Mouse (Mus musculus) liver, embryonic 11.5 days (tissue): ENCODE results near the gene Mobp. TPM values are rescaled to one million over a fixed set of nuclear protein-coding genes. Genes with fewer than 3 reads are reported as not detected.

Experiments used
- ATAC-seq: fragments of 200-750 bp; cut with Nextera tagmentation; replicated peaks from 2 replicates; pipeline ENCODE4 v1.8.0; 2017; ENCODE audit warnings: moderate number of reproducible peaks, mild to moderate bottlenecking, moderate TSS enrichment, moderate library complexity; ENCODE audit not compliant: low FRiP score
- DNase-seq: peaks from one replicate; pipeline ENCODE4 v3.0.0-alpha.2; 2017; ENCODE audit warnings: low spot score
- H3K27ac ChIP-seq: fragments of 300-500 bp; sonication (generic); 2 replicates; pipeline ENCODE4 v1.5.1; 2014; ENCODE audit warnings: mild to moderate bottlenecking, low read depth, low read length, control low read depth
- H3K27me3 ChIP-seq: fragments of 300-500 bp; sonication (generic); replicated peaks from 2 replicates; pipeline ENCODE4 v1.6.1; 2014; ENCODE audit warnings: low read length, mixed read lengths; ENCODE audit not compliant: control insufficient read depth, insufficient read depth
- H3K36me3 ChIP-seq: fragments of 300-500 bp; sonication (generic); 2 replicates; pipeline ENCODE4 v1.6.1; 2014; ENCODE audit warnings: mild to moderate bottlenecking, low read length, moderate library complexity, mixed read lengths; ENCODE audit not compliant: control insufficient read depth, insufficient read depth
- H3K4me1 ChIP-seq: fragments of 300-500 bp; sonication (generic); replicated peaks from 2 replicates; pipeline ENCODE4 v1.6.1; 2014; ENCODE audit warnings: low read length, mixed read lengths; ENCODE audit not compliant: control insufficient read depth, insufficient read depth
- H3K4me2 ChIP-seq: fragments of 300-500 bp; sonication (generic); 2 replicates; pipeline ENCODE4 v1.6.1; 2014; ENCODE audit warnings: mild to moderate bottlenecking, control low read depth, moderate library complexity
- H3K4me3 ChIP-seq: fragments of 300-500 bp; sonication (generic); 2 replicates; pipeline ENCODE4 v1.5.1; 2014; ENCODE audit warnings: low read depth, low read length, control low read depth
- H3K9ac ChIP-seq: fragments of 300-500 bp; sonication (generic); 2 replicates; pipeline ENCODE4 v1.6.1; 2014; ENCODE audit warnings: low read depth, low read length, control low read depth
- H3K9me3 ChIP-seq: fragments of 300-500 bp; sonication (generic); 2 replicates; pipeline ENCODE4 v1.6.1; 2016; ENCODE audit warnings: low read length, inconsistent platforms, mixed read lengths; ENCODE audit not compliant: control insufficient read depth
- WGBS: fragments of 180-500 bp; shearing (Covaris S2); extraction: QIAGEN DNeasy Blood & Tissue Kit; methylation state at CpG from one replicate; pipeline ENCODE4 v1.1.7; 2014; 5-methylcytosine and 5-hydroxymethylcytosine counted together
- polyA plus RNA-seq: library from polyadenylated mRNA; unstranded; fragments of >200 nt; fragmentation: Nextera tagmentation; extraction: Ambion mirVana; gene quantifications from 2 replicates; pipeline ENCODE4 v1.2.1, GENCODE M21; 2014

Mobp gene
- polyA plus RNA-seq, 1 experiment from 2014 or later, result not detected

DNA sequence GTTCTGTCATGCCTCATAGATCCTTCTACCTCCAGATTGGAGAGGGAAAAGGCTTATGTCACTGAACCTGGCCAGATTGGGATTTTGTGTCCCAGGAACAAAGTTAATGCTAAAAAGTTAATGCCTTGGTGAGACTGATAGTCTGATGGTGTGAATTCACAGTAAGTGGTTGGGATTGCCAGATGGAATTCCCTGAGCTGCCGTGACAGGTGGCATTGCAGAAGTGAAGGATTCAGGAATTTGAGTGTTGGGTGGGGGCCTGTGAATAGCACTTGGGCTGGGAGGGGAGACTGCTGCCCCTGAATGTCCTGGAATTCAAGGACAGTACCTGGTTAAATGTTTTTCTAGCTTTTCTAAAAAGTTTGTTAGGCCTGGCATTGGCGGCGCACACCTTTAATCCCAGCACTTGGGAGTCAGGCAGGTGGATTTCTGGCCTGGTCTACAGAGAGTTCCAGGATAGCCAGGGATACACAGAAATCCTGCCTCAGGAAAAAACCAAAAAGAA, 17.7 kb upstream of the Mobp start:
- Histone ChIP-seq H3K4me3 (no peak overlapping the region), H3K4me2 (0 out of 2 replicates have a peak overlapping the region, but pooled peaks have one; percentile 4), H3K9me3 (no peaks in the 10 kb centered on the region), H3K4me1 (peaks cover 9% of the 10 kb centered on the region; the same call in 1 of the 2 replicates), H3K27ac (peak overlapping the region; percentile 2), H3K27me3 (no peaks in the 10 kb centered on the region), H3K36me3 (peaks cover 34% of the 10 kb centered on the region), H3K9ac (no peak overlapping the region)
- no peak for DNase-seq
- no peak for ATAC-seq
- 87% methylated on average over 3 of the region's 3 CpGs for WGBS

- peak; percentile 50 for ATAC-seq
- 30% methylated on average over 8 of the region's 8 CpGs for WGBS
- peak; percentile 61 for DNase-seq
Observed at GRCm38 (mm10) chr9:120132980-120133754, 16.3 kb upstream of the Mobp start.

GRCm38 (mm10) chr9:120133755-120134475, 15.6 kb upstream of the Mobp start:
- 51% methylated on average over 6 of the region's 6 CpGs for WGBS
- H3K4me2 ChIP-seq, result no peak overlapping the region
- DNase-seq, result no peak
- peak overlapping the region; percentile 21; the same call in 1 of the 2 replicates for H3K27ac ChIP-seq
- H3K4me3 ChIP-seq, result no peak overlapping the region
- peak; percentile 14; the same call in 1 of the 2 replicates for ATAC-seq
- peaks cover 29% of the 10 kb centered on the region for H3K36me3 ChIP-seq
- no peak overlapping the region for H3K9ac ChIP-seq
- H3K9me3 ChIP-seq, result no peaks in the 10 kb centered on the region
- H3K4me1 ChIP-seq, result 0 out of 2 replicates have a peak, but pooled peaks cover 5% of the 10 kb centered on the region
- H3K27me3 ChIP-seq, result no peaks in the 10 kb centered on the region

More at GRCm38 (mm10) chr9:120132980-120133754, 16.3 kb upstream of the Mobp start:
- Histone ChIP-seq H3K4me2 (no peak overlapping the region), H3K27me3 (no peaks in the 10 kb centered on the region), H3K4me1 (peaks cover 7% of the 10 kb centered on the region; the same call in 1 of the 2 replicates), H3K9ac (no peak overlapping the region), H3K9me3 (no peaks in the 10 kb centered on the region), H3K36me3 (peaks cover 34% of the 10 kb centered on the region), H3K27ac (peak overlapping the region; percentile 2; the same call in 1 of the 2 replicates), H3K4me3 (no peak overlapping the region)

- 0 out of 2 replicates have a peak, but pooled peaks cover 2% of the 10 kb centered on the region for H3K4me1 ChIP-seq
- H3K9me3 ChIP-seq, result no peaks in the 10 kb centered on the region
- no peak overlapping the region for H3K9ac ChIP-seq
- WGBS, result 84% methylated on average over 13 of the region's 13 CpGs
- ATAC-seq (no peak), DNase-seq (no peak)
- no peak overlapping the region for H3K4me3 ChIP-seq
- no peak overlapping the region for H3K4me2 ChIP-seq
- 0 out of 2 replicates have a peak overlapping the region, but pooled peaks have one; percentile 21 for H3K27ac ChIP-seq
- H3K36me3 ChIP-seq, result peaks cover 23% of the 10 kb centered on the region
- H3K27me3 ChIP-seq, result no peaks in the 10 kb centered on the region
Observed at GRCm38 (mm10) chr9:120134529-120135160, 14.9 kb upstream of the Mobp start.

DNA sequence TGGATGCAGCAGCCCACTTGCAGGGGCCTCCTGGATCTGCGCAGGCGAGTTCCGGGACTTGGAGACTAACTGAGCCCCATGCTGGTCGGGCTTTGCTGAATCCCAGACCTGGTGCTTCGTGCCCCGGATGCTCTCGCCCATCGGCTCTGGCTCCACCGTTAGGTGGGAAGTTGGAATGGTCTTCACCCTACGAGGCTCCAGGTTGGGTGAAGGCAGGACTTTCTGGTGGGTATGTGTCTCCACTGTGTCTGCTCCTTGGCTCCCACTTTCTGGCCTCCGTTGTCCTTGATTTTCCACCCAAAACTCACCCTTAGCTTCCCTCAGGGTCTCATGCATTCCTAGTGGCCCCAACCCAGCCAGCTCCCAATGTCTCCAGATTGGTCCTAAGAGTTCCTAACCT, 14.1 kb upstream of the Mobp start:
- H3K36me3 ChIP-seq, result peaks cover 17% of the 10 kb centered on the region
- H3K4me2 ChIP-seq, result no peak overlapping the region
- 0 out of 2 replicates have a peak, but pooled peaks cover under 1% of the 10 kb centered on the region for H3K4me1 ChIP-seq
- H3K27me3 ChIP-seq, result no peaks in the 10 kb centered on the region
- ATAC-seq (no peak), DNase-seq (no peak)
- H3K4me3 ChIP-seq, result no peak overlapping the region
- no peak overlapping the region for H3K9ac ChIP-seq
- 91% methylated on average over 11 of the region's 11 CpGs for WGBS
- H3K27ac ChIP-seq, result no peak overlapping the region
- H3K9me3 ChIP-seq, result no peaks in the 10 kb centered on the region

DNA sequence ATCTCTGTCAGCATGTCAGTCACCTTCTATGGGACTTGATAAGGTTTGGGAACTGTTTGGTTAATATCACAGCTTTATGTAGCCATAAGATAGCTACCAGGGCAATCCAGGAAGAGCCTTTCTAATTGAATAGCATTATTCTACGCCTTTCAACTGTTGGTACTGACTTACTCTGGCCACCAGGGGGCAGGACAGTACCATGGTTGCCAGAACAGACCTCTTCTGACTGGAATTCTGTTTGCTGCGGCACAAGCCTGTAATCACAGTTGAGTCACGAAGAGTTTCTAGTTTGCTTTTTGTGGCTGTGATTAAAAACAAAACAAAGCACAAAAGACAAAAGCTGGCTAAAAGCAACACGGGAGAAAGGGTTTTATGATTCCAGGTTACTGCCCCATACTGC, 8.9 kb upstream of the Mobp start:
- WGBS, result 14% methylated on average over 4 of the region's 4 CpGs
- Histone ChIP-seq H3K27me3 (no peaks in the 10 kb centered on the region), H3K27ac (no peak overlapping the region), H3K4me1 (no peaks in the 10 kb centered on the region), H3K4me2 (no peak overlapping the region), H3K4me3 (no peak overlapping the region), H3K9ac (no peak overlapping the region), H3K9me3 (no peaks in the 10 kb centered on the region), H3K36me3 (no peaks in the 10 kb centered on the region)
- DNase-seq (peak; percentile 57), ATAC-seq (peak; percentile 62; the same call in 1 of the 2 replicates)

GRCm38 (mm10) chr9:120144474-120144873, 5.0 kb upstream of the Mobp start:
- DNase-seq (no peak), ATAC-seq (no peak)
- Histone ChIP-seq H3K4me3 (no peak overlapping the region), H3K4me1 (no peaks in the 10 kb centered on the region), H3K36me3 (no peaks in the 10 kb centered on the region), H3K9me3 (no peaks in the 10 kb centered on the region), H3K27ac (no peak overlapping the region), H3K4me2 (no peak overlapping the region), H3K9ac (no peak overlapping the region), H3K27me3 (no peaks in the 10 kb centered on the region)
- WGBS, result 83% methylated on average over 13 of the region's 13 CpGs

GRCm38 (mm10) chr9:120151152-120151551, 1.6 kb downstream of the Mobp start:
- no peaks in the 10 kb centered on the region for H3K36me3 ChIP-seq
- H3K4me2 ChIP-seq, result no peak overlapping the region
- no peak overlapping the region for H3K9ac ChIP-seq
- no peak for DNase-seq
- 63% methylated on average over 5 of the region's 5 CpGs for WGBS
- no peak for ATAC-seq
- H3K27me3 ChIP-seq, result no peaks in the 10 kb centered on the region
- no peak overlapping the region for H3K4me3 ChIP-seq
- H3K9me3 ChIP-seq, result no peaks in the 10 kb centered on the region
- H3K27ac ChIP-seq, result no peak overlapping the region
- no peaks in the 10 kb centered on the region for H3K4me1 ChIP-seq
